Mouse (Mus musculus) cerebellum, adult 2 months (tissue): Measurements from ENCODE around the gene Fermt2.

ENCODE experiments used
- CTCF ChIP-seq: fragments of 200-500 bp; IDR thresholded peaks from 2 replicates; pipeline ENCODE4 v1.5.1; 2011; ENCODE audit warnings: low read depth, mild to moderate bottlenecking, control low read depth, low read length, moderate library complexity, borderline replicate concordance; ENCODE audit not compliant: insufficient read depth
- POLR2A ChIP-seq: fragments of 200-500 bp; IDR thresholded peaks from 2 replicates; pipeline ENCODE4 v1.6.1; 2011; ENCODE audit warnings: low read length, control low read depth, borderline replicate concordance; ENCODE audit not compliant: insufficient read depth

DNA sequence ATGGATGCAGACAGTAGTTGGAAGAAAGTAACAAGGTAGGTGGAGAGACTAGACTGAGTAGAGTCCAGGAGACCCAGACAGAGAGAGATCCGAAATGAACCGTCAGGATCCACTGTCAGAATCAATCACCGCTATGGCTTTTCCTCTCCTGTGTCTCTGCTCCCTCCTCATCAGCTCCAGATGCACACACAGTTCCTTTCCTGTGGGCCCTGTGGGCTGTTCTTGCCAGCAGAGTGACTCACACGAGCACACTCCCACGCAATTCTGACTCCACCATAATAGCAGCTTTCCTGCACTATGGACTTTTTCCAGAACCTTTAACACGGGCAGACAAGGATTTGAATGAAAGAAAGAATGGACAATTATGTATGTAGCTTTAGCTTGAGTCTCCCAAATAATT, 31.8 kb upstream of the Fermt2 start:
- TF ChIP-seq POLR2A: no peak
- TF ChIP-seq CTCF: no peak
